Mouse (Mus musculus): ENCODE data around the gene Lman2l. TPM values are rescaled to one million over a fixed set of nuclear protein-coding genes. Genes with fewer than 3 reads are reported as not detected.

Lman2l gene
- polyA plus RNA-seq, 1 experiment from 2014 or later = 40.9 TPM

DNA sequence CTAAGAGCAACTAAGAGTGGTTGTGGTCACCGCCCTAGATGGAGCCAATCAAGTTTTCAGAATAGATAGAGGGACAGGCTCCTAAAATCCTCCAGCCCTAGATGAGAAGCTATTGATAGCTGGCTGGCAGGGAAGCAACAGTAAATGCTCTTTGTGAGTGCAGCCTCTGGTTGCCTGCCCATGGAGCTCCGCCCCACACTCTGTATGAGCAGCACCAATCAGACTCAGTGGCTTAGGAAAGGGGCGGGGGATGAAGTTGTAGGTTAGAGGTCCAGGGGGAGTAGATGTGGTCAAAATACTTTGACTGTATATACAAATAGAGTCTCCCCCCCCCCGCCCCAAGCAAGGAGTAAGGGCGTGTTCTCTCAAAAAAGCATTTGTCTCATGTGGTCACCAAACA is 22.4 kb upstream of the Lman2l start:
- no peak for DNase-seq (ENCODE audit: low spot score)
- Histone ChIP-seq H3K4me3 (ENCODE audit: low read depth, low read length) (no peak overlapping the region), H3K27me3 (ENCODE audit: control insufficient read depth, insufficient read depth, low read length) (no peaks in the 10 kb centered on the region), H3K27ac (ENCODE audit: low read depth, low read length) (no peak overlapping the region), H3K9me3 (ENCODE audit: control insufficient read depth, low read length) (no peaks in the 10 kb centered on the region), H3K4me2 (ENCODE audit: low read depth, low read length, severe bottlenecking) (no peak overlapping the region), H3K9ac (ENCODE audit: low read length) (no peak overlapping the region), H3K4me1 (replicated peaks; ENCODE audit: control insufficient read depth, insufficient read depth, low read length) (no peaks in the 10 kb centered on the region; the same call in 1 of the 2 replicates), H3K36me3 (ENCODE audit: control insufficient read depth, insufficient read depth, low read length) (no peaks in the 10 kb centered on the region)
- ATAC-seq (replicated peaks; ENCODE audit: low FRiP score) = no peak
- WGBS = 52% methylated on average over 5 of the region's 5 CpGs

DNA sequence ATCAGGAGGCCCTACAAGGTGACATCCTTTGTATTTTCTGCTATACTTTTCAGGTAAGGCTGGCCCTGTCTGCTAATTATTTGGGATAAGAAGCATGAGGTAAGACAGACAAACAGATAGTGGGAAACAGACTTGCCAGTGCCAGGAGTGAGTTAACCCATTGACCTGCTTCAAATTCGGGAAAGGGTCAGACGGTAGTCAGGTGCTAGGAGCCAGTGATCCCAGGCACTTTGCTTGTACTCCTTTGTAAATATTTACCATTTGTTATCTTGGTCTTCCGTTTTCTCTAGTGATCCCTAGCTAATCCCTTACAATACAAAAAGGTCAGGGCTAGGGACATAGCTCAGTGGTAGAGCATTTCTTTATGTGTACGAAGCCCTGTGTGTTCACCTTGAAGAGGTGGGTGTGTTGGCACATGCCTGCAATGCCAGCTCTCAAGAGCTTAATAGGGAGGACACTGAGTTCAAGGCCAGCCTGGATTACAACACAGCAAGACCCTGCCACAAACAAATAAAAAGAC is 20.6 kb upstream of the Lman2l start:
- H3K4me3 ChIP-seq (ENCODE audit: low read depth, low read length) = no peak overlapping the region
- no peak overlapping the region for H3K9ac ChIP-seq (ENCODE audit: low read length)
- no peaks in the 10 kb centered on the region; the same call in 1 of the 2 replicates for H3K4me1 ChIP-seq (replicated peaks; ENCODE audit: control insufficient read depth, insufficient read depth, low read length)
- no peaks in the 10 kb centered on the region for H3K9me3 ChIP-seq (ENCODE audit: control insufficient read depth, low read length)
- no peak overlapping the region for H3K4me2 ChIP-seq (ENCODE audit: low read depth, low read length, severe bottlenecking)
- ATAC-seq (replicated peaks; ENCODE audit: low FRiP score) = no peak
- 78% methylated on average over 4 of the region's 4 CpGs for WGBS
- DNase-seq (ENCODE audit: low spot score) = no peak
- H3K27ac ChIP-seq (ENCODE audit: low read depth, low read length) = no peak overlapping the region
- H3K27me3 ChIP-seq (ENCODE audit: control insufficient read depth, insufficient read depth, low read length) = no peaks in the 10 kb centered on the region
- no peaks in the 10 kb centered on the region for H3K36me3 ChIP-seq (ENCODE audit: control insufficient read depth, insufficient read depth, low read length)

DNA sequence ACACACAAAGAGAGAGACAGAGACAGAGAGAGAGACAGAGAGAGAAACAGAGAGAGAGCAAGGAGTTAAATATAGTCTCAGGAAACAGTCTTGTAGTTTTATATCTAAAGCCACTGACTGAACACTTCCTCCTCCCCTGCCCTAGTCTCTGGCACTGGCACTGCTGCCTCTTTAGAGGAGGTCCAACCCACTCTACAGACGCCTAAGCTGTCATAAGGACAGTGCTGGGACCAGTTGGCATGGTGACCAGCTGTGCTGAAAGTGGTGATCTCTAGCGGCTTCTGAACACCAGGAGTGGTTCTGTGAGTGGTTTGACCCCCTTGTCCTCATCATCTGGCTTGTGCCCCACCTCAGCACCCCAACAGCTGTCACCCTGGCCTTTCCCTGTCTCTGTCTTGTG is 16.8 kb upstream of the Lman2l start:
- no peaks in the 10 kb centered on the region for H3K9me3 ChIP-seq (ENCODE audit: control insufficient read depth, low read length)
- no peaks in the 10 kb centered on the region for H3K4me1 ChIP-seq (replicated peaks; ENCODE audit: control insufficient read depth, insufficient read depth, low read length)
- ATAC-seq (replicated peaks; ENCODE audit: low FRiP score) = no peak
- no peaks in the 10 kb centered on the region for H3K36me3 ChIP-seq (ENCODE audit: control insufficient read depth, insufficient read depth, low read length)
- H3K27me3 ChIP-seq (ENCODE audit: control insufficient read depth, insufficient read depth, low read length) = no peaks in the 10 kb centered on the region
- no peak overlapping the region for H3K4me3 ChIP-seq (ENCODE audit: low read depth, low read length)
- 58% methylated on average over 2 of the region's 2 CpGs for WGBS
- H3K4me2 ChIP-seq (ENCODE audit: low read depth, low read length, severe bottlenecking) = no peak overlapping the region
- no peak overlapping the region for H3K27ac ChIP-seq (ENCODE audit: low read depth, low read length)
- no peak for DNase-seq (ENCODE audit: low spot score)
- H3K9ac ChIP-seq (ENCODE audit: low read length) = no peak overlapping the region

DNA sequence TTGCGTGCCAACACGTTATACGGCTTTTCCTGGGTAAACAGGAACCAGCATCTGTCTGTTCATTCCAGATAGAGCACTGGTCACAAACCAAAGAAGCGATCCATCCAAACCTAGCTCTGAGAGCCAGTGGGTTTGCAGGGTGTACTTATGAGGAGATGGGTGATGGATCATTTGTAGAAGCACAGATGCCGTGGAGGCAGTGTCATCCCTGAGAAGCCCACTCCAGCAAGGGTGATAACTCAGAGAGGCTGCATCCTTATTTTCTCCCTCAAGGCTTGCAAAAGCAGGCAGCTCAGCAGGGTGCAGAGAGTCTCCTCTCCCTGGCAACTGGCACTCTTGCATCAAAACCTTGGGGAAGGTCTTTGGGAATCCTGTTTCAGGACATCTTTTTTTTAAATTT is 13.1 kb upstream of the Lman2l start:
- DNase-seq (ENCODE audit: low spot score) = no peak
- Histone ChIP-seq H3K4me2 (ENCODE audit: low read depth, low read length, severe bottlenecking) (no peak overlapping the region), H3K9ac (ENCODE audit: low read length) (no peak overlapping the region), H3K4me1 (replicated peaks; ENCODE audit: control insufficient read depth, insufficient read depth, low read length) (no peaks in the 10 kb centered on the region), H3K27ac (ENCODE audit: low read depth, low read length) (no peak overlapping the region), H3K4me3 (ENCODE audit: low read depth, low read length) (no peak overlapping the region), H3K9me3 (ENCODE audit: control insufficient read depth, low read length) (no peaks in the 10 kb centered on the region; the same call in 1 of the 2 replicates), H3K27me3 (ENCODE audit: control insufficient read depth, insufficient read depth, low read length) (no peaks in the 10 kb centered on the region), H3K36me3 (ENCODE audit: control insufficient read depth, insufficient read depth, low read length) (no peaks in the 10 kb centered on the region)
- ATAC-seq (replicated peaks; ENCODE audit: low FRiP score) = no peak
- 90% methylated on average over 5 of the region's 5 CpGs for WGBS

DNA sequence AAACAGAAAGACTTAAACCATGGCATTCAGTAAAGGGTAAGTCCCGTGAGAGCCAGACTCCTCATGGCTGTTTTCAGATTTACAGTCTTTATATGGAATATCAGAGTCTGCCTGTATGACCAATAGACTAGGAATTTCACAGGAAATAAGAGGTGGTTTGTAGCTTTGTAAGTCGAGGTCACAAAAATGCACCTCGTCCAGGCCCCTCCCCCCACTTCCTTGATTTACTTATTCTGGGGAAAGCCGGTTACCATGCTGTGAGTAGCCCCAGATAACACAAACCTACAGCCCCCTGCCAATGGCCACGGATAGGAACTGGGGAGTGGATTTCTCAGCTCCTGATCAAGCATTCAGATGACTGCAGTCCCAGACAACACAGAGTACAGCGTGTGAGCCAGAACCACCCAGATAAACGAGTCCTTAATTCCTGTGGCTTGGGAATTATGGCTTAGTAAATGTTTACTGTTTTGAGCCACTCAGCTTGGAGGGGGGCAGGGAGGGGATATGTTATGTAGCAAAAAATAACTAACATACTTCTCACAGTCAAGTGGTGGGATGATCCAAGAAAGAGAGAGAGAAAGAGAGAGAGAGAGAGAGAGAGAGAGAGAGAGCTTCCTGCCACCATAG is 12.4 kb upstream of the Lman2l start:
- H3K4me3 ChIP-seq (ENCODE audit: low read depth, low read length) = no peak overlapping the region
- no peak overlapping the region for H3K9ac ChIP-seq (ENCODE audit: low read length)
- no peak overlapping the region for H3K4me2 ChIP-seq (ENCODE audit: low read depth, low read length, severe bottlenecking)
- DNase-seq (ENCODE audit: low spot score) = no peak
- no peaks in the 10 kb centered on the region for H3K27me3 ChIP-seq (ENCODE audit: control insufficient read depth, insufficient read depth, low read length)
- no peak for ATAC-seq (replicated peaks; ENCODE audit: low FRiP score)
- H3K36me3 ChIP-seq (ENCODE audit: control insufficient read depth, insufficient read depth, low read length) = no peaks in the 10 kb centered on the region
- no peaks in the 10 kb centered on the region for H3K4me1 ChIP-seq (replicated peaks; ENCODE audit: control insufficient read depth, insufficient read depth, low read length)
- no peak overlapping the region for H3K27ac ChIP-seq (ENCODE audit: low read depth, low read length)
- 39% methylated on average over 7 of the region's 7 CpGs for WGBS
- H3K9me3 ChIP-seq (ENCODE audit: control insufficient read depth, low read length) = no peaks in the 10 kb centered on the region; the same call in 1 of the 2 replicates

DNA sequence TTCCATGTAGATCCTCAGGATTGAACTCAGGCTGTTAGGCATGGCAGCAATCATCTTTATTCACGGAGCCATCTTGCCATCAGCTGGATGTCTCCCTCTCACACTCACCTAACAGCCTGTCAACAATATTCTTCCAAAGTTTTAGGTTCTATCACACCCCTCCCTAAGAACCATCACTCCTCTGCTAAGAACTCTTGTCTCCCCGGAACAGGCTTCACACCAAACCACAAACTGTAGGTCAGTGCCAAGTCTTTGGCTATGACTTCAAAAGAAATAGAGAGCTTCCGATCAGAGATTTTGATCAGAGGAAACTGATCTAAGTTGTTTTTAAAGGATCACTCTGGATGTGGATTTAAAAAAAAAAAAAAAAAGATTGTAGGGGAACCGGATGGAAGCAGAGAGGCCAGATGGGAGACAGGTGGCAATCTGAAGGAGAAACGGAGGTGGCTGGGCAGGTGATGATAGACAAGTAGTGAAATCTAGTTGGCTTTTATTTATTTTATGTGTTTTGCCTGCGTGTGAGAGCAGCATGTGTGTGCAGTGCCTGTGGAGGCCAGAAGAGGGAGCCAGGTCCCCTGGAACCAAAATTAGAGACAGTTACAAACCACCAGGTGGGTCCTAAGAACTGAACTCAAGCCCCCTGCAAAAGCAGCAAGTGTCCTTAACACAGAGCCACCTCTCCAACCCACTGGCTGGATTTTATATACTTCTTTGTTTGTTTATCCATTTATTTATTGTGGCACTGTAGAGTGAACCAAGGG is 9.2 kb upstream of the Lman2l start:
- H3K4me2 ChIP-seq (ENCODE audit: low read depth, low read length, severe bottlenecking) = no peak overlapping the region
- DNase-seq (ENCODE audit: low spot score) = no peak
- no peaks in the 10 kb centered on the region; the same call in 1 of the 2 replicates for H3K9me3 ChIP-seq (ENCODE audit: control insufficient read depth, low read length)
- no peaks in the 10 kb centered on the region for H3K4me1 ChIP-seq (replicated peaks; ENCODE audit: control insufficient read depth, insufficient read depth, low read length)
- no peak overlapping the region for H3K9ac ChIP-seq (ENCODE audit: low read length)
- WGBS = 85% methylated on average over 6 of the region's 6 CpGs
- H3K27ac ChIP-seq (ENCODE audit: low read depth, low read length) = no peak overlapping the region
- no peak for ATAC-seq (replicated peaks; ENCODE audit: low FRiP score)
- H3K4me3 ChIP-seq (ENCODE audit: low read depth, low read length) = no peak overlapping the region
- H3K27me3 ChIP-seq (ENCODE audit: control insufficient read depth, insufficient read depth, low read length) = no peaks in the 10 kb centered on the region
- H3K36me3 ChIP-seq (ENCODE audit: control insufficient read depth, insufficient read depth, low read length) = no peaks in the 10 kb centered on the region

DNA sequence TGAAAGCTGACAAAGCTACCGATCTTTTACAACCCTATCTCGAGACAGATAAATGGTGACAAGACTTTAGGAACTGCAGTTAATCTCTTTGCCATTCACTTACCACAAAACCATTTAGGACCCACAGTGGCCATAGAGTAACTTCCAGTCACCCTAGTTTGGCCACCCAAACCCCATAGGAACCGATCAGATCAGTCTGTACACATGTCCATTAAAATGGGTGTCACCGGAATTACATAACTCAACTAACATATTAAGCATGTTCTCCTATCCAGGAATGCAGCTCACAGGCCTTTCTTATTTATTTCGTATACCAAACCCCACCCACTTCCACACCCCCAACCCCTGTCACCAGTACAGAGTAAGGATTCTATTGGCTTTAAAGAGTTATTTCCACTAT is 1.8 kb upstream of the Lman2l start:
- no peaks in the 10 kb centered on the region for H3K4me1 ChIP-seq (replicated peaks; ENCODE audit: control insufficient read depth, insufficient read depth, low read length)
- DNase-seq (ENCODE audit: low spot score) (no peak), ATAC-seq (replicated peaks; ENCODE audit: low FRiP score) (no peak)
- H3K27ac ChIP-seq (ENCODE audit: low read depth, low read length) = no peak overlapping the region
- no peaks in the 10 kb centered on the region for H3K36me3 ChIP-seq (ENCODE audit: control insufficient read depth, insufficient read depth, low read length)
- 93% methylated on average over 5 of the region's 5 CpGs for WGBS
- H3K4me3 ChIP-seq (ENCODE audit: low read depth, low read length) = no peak overlapping the region
- no peak overlapping the region for H3K4me2 ChIP-seq (ENCODE audit: low read depth, low read length, severe bottlenecking)
- no peaks in the 10 kb centered on the region for H3K9me3 ChIP-seq (ENCODE audit: control insufficient read depth, low read length)
- no peaks in the 10 kb centered on the region for H3K27me3 ChIP-seq (ENCODE audit: control insufficient read depth, insufficient read depth, low read length)
- H3K9ac ChIP-seq (ENCODE audit: low read length) = no peak overlapping the region

- Histone ChIP-seq H3K4me2 (ENCODE audit: low read depth, low read length, severe bottlenecking) (no peak overlapping the region), H3K27ac (ENCODE audit: low read depth, low read length) (no peak overlapping the region), H3K36me3 (ENCODE audit: control insufficient read depth, insufficient read depth, low read length) (no peaks in the 10 kb centered on the region), H3K4me1 (replicated peaks; ENCODE audit: control insufficient read depth, insufficient read depth, low read length) (no peaks in the 10 kb centered on the region), H3K27me3 (ENCODE audit: control insufficient read depth, insufficient read depth, low read length) (no peaks in the 10 kb centered on the region), H3K9me3 (ENCODE audit: control insufficient read depth, low read length) (no peaks in the 10 kb centered on the region), H3K4me3 (ENCODE audit: low read depth, low read length) (no peak overlapping the region), H3K9ac (ENCODE audit: low read length) (no peak overlapping the region)
- DNase-seq (ENCODE audit: low spot score) (no peak), ATAC-seq (replicated peaks; ENCODE audit: low FRiP score) (no peak)
- WGBS = 91% methylated on average over 5 of the region's 5 CpGs
Measured at GRCm38 (mm10) chr1:36446106-36446824, 1.2 kb upstream of the Lman2l start.

Measured in forebrain, embryonic 11.5 days (tissue).